Mouse (Mus musculus): ENCODE measurements around the gene Slco3a1. TPM values are rescaled to one million over a fixed set of nuclear protein-coding genes. Genes with fewer than 3 reads are reported as not detected.

Gene Slco3a1
- total and polyA plus RNA-seq, 2 experiments from 2014 or later, result 10.5 to 24.8 TPM

GRCm38 (mm10) chr7:74458475-74459221, 95.9 kb downstream of the Slco3a1 start:
- Histone ChIP-seq H3K4me1 (ENCODE audit: control insufficient read depth, insufficient read depth) (peaks cover 24% of the 10 kb centered on the region), H3K4me3 (ENCODE audit: low read depth, low read length) (no peak overlapping the region), H3K9me3 (replicated peaks; ENCODE audit: control insufficient read depth, low read length) (no peaks in the 10 kb centered on the region), H3K27me3 (ENCODE audit: control insufficient read depth, insufficient read depth, low read length) (no peaks in the 10 kb centered on the region), H3K4me2 (ENCODE audit: low read depth, low read length) (no peak overlapping the region), H3K36me3 (replicated peaks; ENCODE audit: control insufficient read depth, insufficient read depth, low read length) (no peaks in the 10 kb centered on the region), H3K9ac (replicated peaks; ENCODE audit: low read depth, low read length) (no peak overlapping the region), H3K27ac (ENCODE audit: low read depth) (peak overlapping the region; percentile 56)
- TF ChIP-seq CTCF (IDR thresholded peaks at IDR 0.05; ENCODE audit: low read depth), result no peak
- no peak for TF ChIP-seq EP300 (IDR thresholded peaks at IDR 0.05; ENCODE audit: low read depth)
- 18% methylated on average over 8 of the region's 8 CpGs for WGBS
- DNase-seq (ENCODE audit: low spot score) (peak; percentile 43), ATAC-seq (ENCODE audit: insufficient read depth, low read depth) (peak; percentile 55)

- WGBS, result 62% methylated on average over 5 of the region's 5 CpGs
- H3K4me2 ChIP-seq (ENCODE audit: low read depth, low read length), result no peak overlapping the region
- no peak overlapping the region for H3K27ac ChIP-seq (ENCODE audit: low read depth)
- peaks cover 24% of the 10 kb centered on the region for H3K4me1 ChIP-seq (ENCODE audit: control insufficient read depth, insufficient read depth)
- H3K27me3 ChIP-seq (ENCODE audit: control insufficient read depth, insufficient read depth, low read length), result no peaks in the 10 kb centered on the region
- DNase-seq (ENCODE audit: low spot score), result no peak
- TF ChIP-seq CTCF (IDR thresholded peaks at IDR 0.05; ENCODE audit: low read depth), result no peak
- TF ChIP-seq EP300 (IDR thresholded peaks at IDR 0.05; ENCODE audit: low read depth), result no peak
- H3K9ac ChIP-seq (replicated peaks; ENCODE audit: low read depth, low read length), result no peak overlapping the region
- no peaks in the 10 kb centered on the region for H3K36me3 ChIP-seq (replicated peaks; ENCODE audit: control insufficient read depth, insufficient read depth, low read length)
- no peak for ATAC-seq (ENCODE audit: insufficient read depth, low read depth)
- no peaks in the 10 kb centered on the region for H3K9me3 ChIP-seq (replicated peaks; ENCODE audit: control insufficient read depth, low read length)
- no peak overlapping the region for H3K4me3 ChIP-seq (ENCODE audit: low read depth, low read length)
Measured at GRCm38 (mm10) chr7:74457347-74457975, 97.1 kb downstream of the Slco3a1 start.

- Histone ChIP-seq H3K9me3 (replicated peaks; ENCODE audit: control insufficient read depth, low read length) (no peaks in the 10 kb centered on the region), H3K36me3 (replicated peaks; ENCODE audit: control insufficient read depth, insufficient read depth, low read length) (no peaks in the 10 kb centered on the region), H3K4me3 (ENCODE audit: low read depth, low read length) (no peak overlapping the region), H3K4me1 (ENCODE audit: control insufficient read depth, insufficient read depth) (peaks cover 24% of the 10 kb centered on the region), H3K27ac (ENCODE audit: low read depth) (no peak overlapping the region), H3K9ac (replicated peaks; ENCODE audit: low read depth, low read length) (no peak overlapping the region), H3K4me2 (ENCODE audit: low read depth, low read length) (no peak overlapping the region), H3K27me3 (ENCODE audit: control insufficient read depth, insufficient read depth, low read length) (no peaks in the 10 kb centered on the region)
- 50% methylated on average over 2 of the region's 2 CpGs for WGBS
- TF ChIP-seq EP300 (IDR thresholded peaks at IDR 0.05; ENCODE audit: low read depth) (no peak), CTCF (IDR thresholded peaks at IDR 0.05; ENCODE audit: low read depth) (no peak)
- ATAC-seq (ENCODE audit: insufficient read depth, low read depth), result no peak
- no peak for DNase-seq (ENCODE audit: low spot score)
Measured at GRCm38 (mm10) chr7:74456781-74457180, 97.8 kb downstream of the Slco3a1 start.

- no peak overlapping the region for H3K9ac ChIP-seq (replicated peaks; ENCODE audit: low read depth, low read length)
- 15% methylated on average over 2 of the region's 2 CpGs for WGBS
- no peak for DNase-seq (ENCODE audit: low spot score)
- H3K9me3 ChIP-seq (replicated peaks; ENCODE audit: control insufficient read depth, low read length), result no peaks in the 10 kb centered on the region
- H3K4me1 ChIP-seq (ENCODE audit: control insufficient read depth, insufficient read depth), result peaks cover 3% of the 10 kb centered on the region; the same call in 1 of the 2 replicates
- TF ChIP-seq CTCF (IDR thresholded peaks at IDR 0.05; ENCODE audit: low read depth) (no peak), EP300 (IDR thresholded peaks at IDR 0.05; ENCODE audit: low read depth) (no peak)
- no peak overlapping the region for H3K4me2 ChIP-seq (ENCODE audit: low read depth, low read length)
- H3K27ac ChIP-seq (ENCODE audit: low read depth), result no peak overlapping the region
- no peaks in the 10 kb centered on the region for H3K36me3 ChIP-seq (replicated peaks; ENCODE audit: control insufficient read depth, insufficient read depth, low read length)
- ATAC-seq (ENCODE audit: insufficient read depth, low read depth), result no peak
- H3K27me3 ChIP-seq (ENCODE audit: control insufficient read depth, insufficient read depth, low read length), result no peaks in the 10 kb centered on the region
- H3K4me3 ChIP-seq (ENCODE audit: low read depth, low read length), result no peak overlapping the region
Measured at GRCm38 (mm10) chr7:74451047-74451446, 103.5 kb downstream of the Slco3a1 start.

GRCm38 (mm10) chr7:74449802-74450201, 104.8 kb downstream of the Slco3a1 start:
- H3K4me3 ChIP-seq (ENCODE audit: low read depth, low read length), result no peak overlapping the region

More at GRCm38 (mm10) chr7:74449802-74450201, 104.8 kb downstream of the Slco3a1 start:
- DNase-seq (ENCODE audit: low spot score), result no peak
- Histone ChIP-seq H3K36me3 (replicated peaks; ENCODE audit: control insufficient read depth, insufficient read depth, low read length) (no peaks in the 10 kb centered on the region), H3K4me1 (ENCODE audit: control insufficient read depth, insufficient read depth) (peaks cover 3% of the 10 kb centered on the region; the same call in 1 of the 2 replicates), H3K27ac (ENCODE audit: low read depth) (no peak overlapping the region), H3K27me3 (ENCODE audit: control insufficient read depth, insufficient read depth, low read length) (no peaks in the 10 kb centered on the region), H3K4me2 (ENCODE audit: low read depth, low read length) (no peak overlapping the region), H3K9me3 (replicated peaks; ENCODE audit: control insufficient read depth, low read length) (no peaks in the 10 kb centered on the region), H3K9ac (replicated peaks; ENCODE audit: low read depth, low read length) (no peak overlapping the region)
- ATAC-seq (ENCODE audit: insufficient read depth, low read depth), result no peak
- TF ChIP-seq CTCF (IDR thresholded peaks at IDR 0.05; ENCODE audit: low read depth), result no peak
- TF ChIP-seq EP300 (IDR thresholded peaks at IDR 0.05; ENCODE audit: low read depth), result no peak
- whole genome bisulfite sequencing, result 88% methylated on average over 1 of the region's 1 CpGs
